Mouse (Mus musculus) hindbrain, embryonic 12.5 days (tissue): ENCODE data around the gene Cgrrf1. TPM values are rescaled to one million over a fixed set of nuclear protein-coding genes. Genes with fewer than 3 reads are reported as not detected.
A peak's percentile ranks its signal among the peaks of the same experiment; 100 is the strongest.

ENCODE experiments used
- ATAC-seq: fragments of 200-750 bp; cut with Nextera tagmentation; 2 replicates; pipeline ENCODE4 v1.8.0; 2017; ENCODE audit warnings: moderate TSS enrichment; ENCODE audit not compliant: low FRiP score
- H3K27ac ChIP-seq: fragments of 300-500 bp; sonication (generic); 2 replicates; pipeline ENCODE4 v1.5.1; 2016; ENCODE audit warnings: mild to moderate bottlenecking
- H3K27me3 ChIP-seq: fragments of 300-500 bp; sonication (generic); 2 replicates; pipeline ENCODE4 v1.6.1; 2016; ENCODE audit warnings: mild to moderate bottlenecking
- H3K36me3 ChIP-seq: fragments of 300-500 bp; sonication (generic); 2 replicates; pipeline ENCODE4 v1.6.1; 2016; ENCODE audit warnings: mild to moderate bottlenecking
- H3K4me1 ChIP-seq: fragments of 300-500 bp; sonication (generic); 2 replicates; pipeline ENCODE4 v1.6.1; 2016
- H3K4me2 ChIP-seq: fragments of 300-500 bp; sonication (generic); replicated peaks from 2 replicates; pipeline ENCODE4 v1.6.1; 2016; ENCODE audit warnings: mild to moderate bottlenecking
- H3K4me3 ChIP-seq: fragments of 300-500 bp; sonication (generic); 2 replicates; pipeline ENCODE4 v1.5.1; 2016; ENCODE audit warnings: mild to moderate bottlenecking
- H3K9ac ChIP-seq: fragments of 300-500 bp; sonication (generic); 2 replicates; pipeline ENCODE4 v1.6.1; 2016; ENCODE audit warnings: mild to moderate bottlenecking, moderate library complexity
- H3K9me3 ChIP-seq: fragments of 300-500 bp; sonication (generic); replicated peaks from 2 replicates; pipeline ENCODE4 v1.6.1; 2016; ENCODE audit warnings: mild to moderate bottlenecking
- WGBS: fragments of 180-500 bp; shearing (Covaris S2); methylation state at CpG from one replicate; pipeline ENCODE4 v1.1.7; 2016; 5-methylcytosine and 5-hydroxymethylcytosine counted together
- polyA plus RNA-seq: library from polyadenylated mRNA; unstranded; fragments of >200 nt; fragmentation: Nextera tagmentation; extraction: Ambion mirVana; gene quantifications from 2 replicates; pipeline ENCODE4 v1.2.1, GENCODE M21; 2016

Cgrrf1 gene
- polyA plus RNA-seq, 1 experiment from 2014 or later, result 26.4 TPM

- no peaks in the 10 kb centered on the region for H3K9me3 ChIP-seq
Observed at GRCm38 (mm10) chr14:46832354-46833272, 688 bp downstream of the Cgrrf1 start.

GRCm38 (mm10) chr14:46839326-46839725 is 7.4 kb downstream of the Cgrrf1 start:
- H3K4me2 ChIP-seq, result no peak overlapping the region
- WGBS, result 76% methylated on average over 4 of the region's 4 CpGs
- H3K36me3 ChIP-seq, result peaks cover 22% of the 10 kb centered on the region
- no peak overlapping the region for H3K27ac ChIP-seq
- H3K27me3 ChIP-seq, result no peaks in the 10 kb centered on the region
- H3K9ac ChIP-seq, result no peak overlapping the region
- no peak overlapping the region for H3K4me3 ChIP-seq
- H3K9me3 ChIP-seq, result no peaks in the 10 kb centered on the region
- no peak for ATAC-seq
- no peaks in the 10 kb centered on the region for H3K4me1 ChIP-seq

More at GRCm38 (mm10) chr14:46832354-46833272, 688 bp downstream of the Cgrrf1 start:
- no peak for ATAC-seq
- Histone ChIP-seq H3K4me3 (peak overlapping the region; percentile 78), H3K4me2 (peak overlapping the region; percentile 87), H3K27ac (0 out of 2 replicates have a peak overlapping the region, but pooled peaks have one; percentile 30), H3K4me1 (peaks cover 10% of the 10 kb centered on the region; the same call in 1 of the 2 replicates), H3K9ac (peak overlapping the region; percentile 89), H3K36me3 (no peaks in the 10 kb centered on the region), H3K27me3 (no peaks in the 10 kb centered on the region)
- 9% methylated on average over 40 of the region's 40 CpGs for WGBS

GRCm38 (mm10) chr14:46845706-46846105 is 13.8 kb downstream of the Cgrrf1 start:
- Histone ChIP-seq H3K27ac (no peak overlapping the region), H3K4me3 (no peak overlapping the region), H3K4me2 (no peak overlapping the region), H3K36me3 (peaks cover 27% of the 10 kb centered on the region), H3K9me3 (no peaks in the 10 kb centered on the region), H3K4me1 (no peaks in the 10 kb centered on the region), H3K27me3 (no peaks in the 10 kb centered on the region), H3K9ac (no peak overlapping the region)
- WGBS, result 94% methylated on average over 11 of the region's 11 CpGs
- ATAC-seq, result no peak

GRCm38 (mm10) chr14:46848063-46848590 is 16.2 kb downstream of the Cgrrf1 start:
- no peaks in the 10 kb centered on the region for H3K27me3 ChIP-seq
- no peak overlapping the region for H3K4me3 ChIP-seq
- no peaks in the 10 kb centered on the region for H3K4me1 ChIP-seq
- 80% methylated on average over 4 of the region's 4 CpGs for WGBS
- H3K36me3 ChIP-seq, result peaks cover 8% of the 10 kb centered on the region; the same call in 1 of the 2 replicates
- no peak for ATAC-seq
- no peaks in the 10 kb centered on the region for H3K9me3 ChIP-seq
- H3K4me2 ChIP-seq, result no peak overlapping the region
- H3K9ac ChIP-seq, result no peak overlapping the region
- H3K27ac ChIP-seq, result no peak overlapping the region

GRCm38 (mm10) chr14:46848736-46849135 is 16.8 kb downstream of the Cgrrf1 start:
- WGBS, result 86% methylated on average over 5 of the region's 5 CpGs
- ATAC-seq, result no peak

GRCm38 (mm10) chr14:46849769-46850168 is 17.8 kb downstream of the Cgrrf1 start:
- H3K4me3 ChIP-seq, result no peak overlapping the region
- no peak overlapping the region for H3K27ac ChIP-seq
- H3K4me2 ChIP-seq, result no peak overlapping the region
- H3K4me1 ChIP-seq, result no peaks in the 10 kb centered on the region
- H3K9ac ChIP-seq, result no peak overlapping the region
- 89% methylated on average over 1 of the region's 1 CpGs for WGBS
- no peaks in the 10 kb centered on the region for H3K27me3 ChIP-seq
- no peaks in the 10 kb centered on the region for H3K9me3 ChIP-seq
- no peak for ATAC-seq
- H3K36me3 ChIP-seq, result peaks cover 7% of the 10 kb centered on the region; the same call in 1 of the 2 replicates

More at GRCm38 (mm10) chr14:46848736-46849135, 16.8 kb downstream of the Cgrrf1 start:
- no peak overlapping the region for H3K9ac ChIP-seq
- H3K4me2 ChIP-seq, result no peak overlapping the region
- H3K4me1 ChIP-seq, result no peaks in the 10 kb centered on the region
- no peaks in the 10 kb centered on the region for H3K27me3 ChIP-seq
- H3K27ac ChIP-seq, result no peak overlapping the region
- H3K36me3 ChIP-seq, result peaks cover 7% of the 10 kb centered on the region; the same call in 1 of the 2 replicates
- no peak overlapping the region for H3K4me3 ChIP-seq
- H3K9me3 ChIP-seq, result no peaks in the 10 kb centered on the region

GRCm38 (mm10) chr14:46853677-46854076 is 21.8 kb downstream of the Cgrrf1 start:
- H3K27ac ChIP-seq, result no peak overlapping the region
- no peak for ATAC-seq
- H3K9me3 ChIP-seq, result no peaks in the 10 kb centered on the region
- H3K9ac ChIP-seq, result no peak overlapping the region
- H3K4me3 ChIP-seq, result no peak overlapping the region
- 88% methylated on average over 11 of the region's 11 CpGs for WGBS
- H3K36me3 ChIP-seq, result 0 out of 2 replicates have a peak, but pooled peaks cover 4% of the 10 kb centered on the region
- H3K4me2 ChIP-seq, result no peak overlapping the region
- no peaks in the 10 kb centered on the region for H3K27me3 ChIP-seq
- H3K4me1 ChIP-seq, result no peaks in the 10 kb centered on the region

GRCm38 (mm10) chr14:46862922-46863321 is 31.0 kb downstream of the Cgrrf1 start:
- WGBS, result 90% methylated on average over 5 of the region's 5 CpGs

GRCm38 (mm10) chr14:46880935-46881334 is 49.0 kb downstream of the Cgrrf1 start:
- 4% methylated on average over 10 of the region's 10 CpGs for WGBS
- H3K9me3 ChIP-seq, result no peaks in the 10 kb centered on the region
- no peaks in the 10 kb centered on the region for H3K36me3 ChIP-seq
- H3K4me3 ChIP-seq, result no peak overlapping the region
- no peak overlapping the region for H3K9ac ChIP-seq
- H3K4me1 ChIP-seq, result peaks cover 12% of the 10 kb centered on the region
- H3K4me2 ChIP-seq, result peak overlapping the region; percentile 97; the same call in 1 of the 2 replicates
- H3K27ac ChIP-seq, result no peak overlapping the region
- ATAC-seq, result no peak
- peaks cover 10% of the 10 kb centered on the region for H3K27me3 ChIP-seq

More at GRCm38 (mm10) chr14:46862922-46863321, 31.0 kb downstream of the Cgrrf1 start:
- no peaks in the 10 kb centered on the region for H3K9me3 ChIP-seq
- no peak overlapping the region for H3K27ac ChIP-seq
- ATAC-seq, result no peak
- no peaks in the 10 kb centered on the region for H3K4me1 ChIP-seq
- no peaks in the 10 kb centered on the region for H3K27me3 ChIP-seq
- no peaks in the 10 kb centered on the region for H3K36me3 ChIP-seq
- no peak overlapping the region for H3K9ac ChIP-seq
- H3K4me2 ChIP-seq, result no peak overlapping the region
- no peak overlapping the region for H3K4me3 ChIP-seq

GRCm38 (mm10) chr14:46881581-46882430 is 49.9 kb downstream of the Cgrrf1 start:
- H3K9me3 ChIP-seq, result no peaks in the 10 kb centered on the region
- 0 out of 2 replicates have a peak overlapping the region, but pooled peaks have one; percentile 35 for H3K27ac ChIP-seq
- peak overlapping the region; percentile 72 for H3K9ac ChIP-seq
- ATAC-seq, result peak; percentile 14
- peak overlapping the region; percentile 62 for H3K4me3 ChIP-seq
- peak overlapping the region; percentile 97 for H3K4me2 ChIP-seq
- H3K4me1 ChIP-seq, result peaks cover 15% of the 10 kb centered on the region
- peaks cover 10% of the 10 kb centered on the region for H3K27me3 ChIP-seq
- WGBS, result 4% methylated on average over 40 of the region's 40 CpGs
- no peaks in the 10 kb centered on the region for H3K36me3 ChIP-seq

- peak within 1 kb of the TSS; percentile 97 for H3K4me2 ChIP-seq
- H3K4me3 ChIP-seq, result peak within 1 kb of the TSS; percentile 62
- ATAC-seq, result peak; percentile 64
- no peaks in the 10 kb centered on the region for H3K36me3 ChIP-seq
- no peaks in the 10 kb centered on the region for H3K9me3 ChIP-seq
- H3K27me3 ChIP-seq, result peaks cover 10% of the 10 kb centered on the region
- H3K9ac ChIP-seq, result peak within 1 kb of the TSS; percentile 72
- peak within 1 kb of the TSS; percentile 74 for H3K27ac ChIP-seq
- under 1% methylated on average over 45 of the region's 54 CpGs for WGBS
- peaks cover 15% of the 10 kb centered on the region for H3K4me1 ChIP-seq
Observed at GRCm38 (mm10) chr14:46882431-46883067, 50.6 kb downstream of the Cgrrf1 start, which contains the start of gene Samd4. TSS of gene Samd4 (plus strand) at chr14:46882854.
